Mouse (Mus musculus) MEL (cell line): ENCODE results near the gene Gm12695. TPM values are rescaled to one million over a fixed set of nuclear protein-coding genes. Genes with fewer than 3 reads are reported as not detected.

Experiments
- DNase-seq: peaks from one replicate; pipeline ENCODE4 v3.0.0; 2011; ENCODE audit warnings: low read depth, low spot score
- H3K27ac ChIP-seq: 2 replicates; pipeline ENCODE4 v1.5.1; 2012; ENCODE audit warnings: low read depth, mild to moderate bottlenecking, control low read depth, low read length, moderate library complexity; ENCODE audit not compliant: control insufficient read depth
- H3K27me3 ChIP-seq, 2 experiments: fragments of 150-350 bp in 1 of 2; sonication (generic) in 1 of 2; 2 replicates each; pipeline ENCODE4 v1.6.1; 2012; ENCODE audit warnings: low read length in 2 of 2, mild to moderate bottlenecking in 2 of 2, improper control_type of control experiment in 1 of 2, moderate library complexity in 1 of 2; ENCODE audit not compliant: insufficient read depth in 2 of 2, control insufficient read depth in 1 of 2
- H3K36me3 ChIP-seq, 2 experiments: 2 replicates each; pipeline ENCODE4 v1.6.1; 2012 to 2014; ENCODE audit warnings: low read length in 2 of 2, improper control_type of control experiment in 1 of 2, inconsistent platforms in 1 of 2, mild to moderate bottlenecking in 1 of 2; ENCODE audit not compliant: insufficient read depth in 2 of 2, control insufficient read depth in 1 of 2
- H3K4me1 ChIP-seq, 2 experiments: fragments of 150-350 bp in 1 of 2; sonication (generic) in 1 of 2; 2 replicates each; pipeline ENCODE4 v1.6.1; 2012; ENCODE audit warnings: low read length in 2 of 2, improper control_type of control experiment in 1 of 2, mild to moderate bottlenecking in 1 of 2; ENCODE audit not compliant: insufficient read depth in 2 of 2, control insufficient read depth in 1 of 2
- H3K4me3 ChIP-seq, 2 experiments: fragments of 150-350 bp in 1 of 2; sonication (generic) in 1 of 2; 2 replicates each; pipeline ENCODE4 v1.5.1; 2012; ENCODE audit warnings: low read depth in 2 of 2, low read length in 2 of 2, mild to moderate bottlenecking in 2 of 2, moderate library complexity in 2 of 2, control low read depth in 1 of 2, improper control_type of control experiment in 1 of 2; ENCODE audit not compliant: control insufficient read depth in 1 of 2, insufficient read depth in 1 of 2
- H3K79me2 ChIP-seq: 2 replicates; pipeline ENCODE4 v1.6.1; 2012; ENCODE audit warnings: mild to moderate bottlenecking, low read length, moderate library complexity; ENCODE audit not compliant: control insufficient read depth, poor library complexity, insufficient read depth
- H3K9ac ChIP-seq: 2 replicates; pipeline ENCODE4 v1.6.1; 2012; ENCODE audit warnings: low read depth, mild to moderate bottlenecking, control low read depth, low read length, moderate library complexity; ENCODE audit not compliant: control insufficient read depth, poor library complexity, severe bottlenecking
- H3K9me3 ChIP-seq: fragments of 150-350 bp; sonication (generic); replicated peaks from 2 replicates; pipeline ENCODE4 v1.6.1; 2012; ENCODE audit warnings: mild to moderate bottlenecking, low read length, improper control_type of control experiment, moderate library complexity; ENCODE audit not compliant: insufficient read depth
- BHLHE40 ChIP-seq: IDR thresholded peaks from 2 replicates; pipeline ENCODE4 v1.6.1; 2012; ENCODE audit warnings: low read depth, mild to moderate bottlenecking, inconsistent platforms, low read length, improper control_type of control experiment, borderline replicate concordance
- CHD1 ChIP-seq: IDR thresholded peaks from 2 replicates; pipeline ENCODE4 v1.6.1; 2012; ENCODE audit warnings: low read depth, mild to moderate bottlenecking, inconsistent platforms, low read length, improper control_type of control experiment
- CTCF ChIP-seq, 3 experiments: IDR thresholded peaks in 2 of 3; conservative IDR thresholded peaks in 1 of 3; 2 replicates each; pipeline ENCODE4 v1.5.1; 2011 to 2012; ENCODE audit warnings: low read length in 3 of 3, low read depth in 2 of 3, mild to moderate bottlenecking in 2 of 3, improper control_type of control experiment in 1 of 3, inconsistent platforms in 1 of 3, mixed read lengths in 1 of 3, moderate library complexity in 1 of 3; ENCODE audit not compliant: control insufficient read depth in 1 of 3, insufficient read depth in 1 of 3, poor library complexity in 1 of 3, severe bottlenecking in 1 of 3
- E2F4 ChIP-seq: IDR thresholded peaks from 2 replicates; pipeline ENCODE4 v1.6.1; 2011; ENCODE audit warnings: low read depth, low read length, improper control_type of control experiment, borderline replicate concordance
- ELF1 ChIP-seq: IDR thresholded peaks from 2 replicates; pipeline ENCODE4 v1.6.1; 2014; ENCODE audit warnings: low read depth, mild to moderate bottlenecking, inconsistent platforms, low read length, improper control_type of control experiment, moderate library complexity
- EP300 ChIP-seq, 2 experiments: IDR thresholded peaks; 2 replicates each; pipeline ENCODE4 v1.6.1; 2011; ENCODE audit warnings: improper control_type of control experiment in 2 of 2, low read length in 2 of 2, low read depth in 1 of 2, mild to moderate bottlenecking in 1 of 2
- GABPA ChIP-seq: IDR thresholded peaks from 2 replicates; pipeline ENCODE4 v1.6.1; 2012; ENCODE audit warnings: low read depth, mild to moderate bottlenecking, inconsistent platforms, low read length, improper control_type of control experiment, moderate library complexity
- JUND ChIP-seq: IDR thresholded peaks from 2 replicates; pipeline ENCODE4 v1.6.1; 2011; ENCODE audit warnings: low read depth, mild to moderate bottlenecking, improper control_type of control experiment, low read length
- MAX ChIP-seq: IDR thresholded peaks from 2 replicates; pipeline ENCODE4 v1.6.1; 2011; ENCODE audit warnings: low read length, improper control_type of control experiment
- MEF2A ChIP-seq: IDR thresholded peaks from 2 replicates; pipeline ENCODE4 v1.6.1; 2014; ENCODE audit warnings: low read depth, mild to moderate bottlenecking, inconsistent platforms, low read length, improper control_type of control experiment; ENCODE audit not compliant: poor library complexity, insufficient replicate concordance, severe bottlenecking; ENCODE audit errors: extremely low read depth
- NRF1 ChIP-seq: IDR thresholded peaks from 2 replicates; pipeline ENCODE4 v1.6.1; 2014; ENCODE audit warnings: low read depth, mild to moderate bottlenecking, inconsistent platforms, low read length, improper control_type of control experiment, moderate library complexity; ENCODE audit not compliant: poor library complexity, insufficient read depth, severe bottlenecking
- POLR2A ChIP-seq, 2 experiments: IDR thresholded peaks; 2 replicates each; pipeline ENCODE4 v1.6.1; 2011 to 2012; ENCODE audit warnings: low read length in 2 of 2, mild to moderate bottlenecking in 2 of 2, control low read depth in 1 of 2, improper control_type of control experiment in 1 of 2, low read depth in 1 of 2, moderate library complexity in 1 of 2; ENCODE audit not compliant: control insufficient read depth in 1 of 2, insufficient read depth in 1 of 2, poor library complexity in 1 of 2
- RAD21 ChIP-seq: IDR thresholded peaks from 2 replicates; pipeline ENCODE4 v1.6.1; 2011; ENCODE audit warnings: mild to moderate bottlenecking, low read depth, low read length, improper control_type of control experiment
- SMC3 ChIP-seq: IDR thresholded peaks from 2 replicates; pipeline ENCODE4 v1.6.1; 2011; ENCODE audit warnings: low read depth, low read length, improper control_type of control experiment
- TBP ChIP-seq: IDR thresholded peaks from 2 replicates; pipeline ENCODE4 v1.8.0; 2011; ENCODE audit warnings: low read depth, low read length, improper control_type of control experiment
- ZC3H11A ChIP-seq: IDR thresholded peaks from 2 replicates; pipeline ENCODE4 v1.6.1; 2012; ENCODE audit warnings: low read depth, mild to moderate bottlenecking, inconsistent platforms, low read length, improper control_type of control experiment
- ZMIZ1 ChIP-seq: IDR thresholded peaks from 2 replicates; pipeline ENCODE4 v1.6.1; 2012; ENCODE audit warnings: low read depth, mild to moderate bottlenecking, inconsistent platforms, low read length, improper control_type of control experiment, moderate library complexity
- polyA plus RNA-seq, 2 experiments: library from polyadenylated mRNA; stranded (reverse) in 1 of 2; unstranded in 1 of 2; fragments of >175 nt in 1 of 2; fragments of >200 nt in 1 of 2; gene quantifications; 2 replicates each; pipeline versions ENCODE4 v1.2.1 to v1.2.4; 2012; ENCODE audit warnings: low replicate concordance in 2 of 2, low read depth in 1 of 2; ENCODE audit not compliant: insufficient read length in 2 of 2, insufficient read depth in 1 of 2, missing spikeins in 1 of 2
- total RNA-seq: library from RNA; depleted of rRNA; stranded (reverse); fragments of 300-350 nt; gene quantifications from 2 replicates; pipeline ENCODE4 v1.2.3, GENCODE M21; 2012

Gene Gm12695
- total and polyA plus RNA-seq, 3 experiments: not detected

- Histone ChIP-seq H3K4me3 (no peak overlapping the region), H3K9ac (no peak overlapping the region), H3K36me3 (no peaks in the 10 kb centered on the region), H3K9me3 (no peaks in the 10 kb centered on the region), H3K4me1 (no peaks in the 10 kb centered on the region), H3K27ac (no peak overlapping the region), H3K79me2 (no peaks in the 10 kb centered on the region), H3K27me3 (no peaks in the 10 kb centered on the region)
- no peak for TF ChIP-seq NRF1
- TF ChIP-seq POLR2A (IDR thresholded peaks at IDR 0.05; ENCODE audit: control insufficient read depth in 1 of 2, insufficient read depth in 1 of 2, low read depth in 1 of 2, low read length in 2 of 2, poor library complexity in 1 of 2): no peak
- TF ChIP-seq ZMIZ1: no peak
- TF ChIP-seq MAX: no peak
- TF ChIP-seq CHD1: no peak
- TF ChIP-seq JUND: no peak
- no peak for TF ChIP-seq GABPA
- no peak for TF ChIP-seq TBP
- no peak for TF ChIP-seq ZC3H11A
- TF ChIP-seq MEF2A: no peak
- no peak for TF ChIP-seq E2F4
- TF ChIP-seq EP300 (IDR thresholded peaks at IDR 0.05; ENCODE audit: low read depth in 1 of 2, low read length in 2 of 2): no peak
- TF ChIP-seq ELF1: no peak
- no peak for TF ChIP-seq BHLHE40
- no peak for DNase-seq
Observed at GRCm38 (mm10) chr4:96687358-96687803, 97.6 kb downstream of the Gm12695 start.

- H3K27ac ChIP-seq: no peak overlapping the region
- no peaks in the 10 kb centered on the region for H3K4me1 ChIP-seq
- no peaks in the 10 kb centered on the region for H3K9me3 ChIP-seq
- TF ChIP-seq SMC3 (peak; percentile 18; the same call in 1 of the 2 replicates), CTCF (IDR thresholded peaks at IDR 0.05 in 2 of 3, conservative IDR thresholded peaks at IDR 0.05 in 1 of 3; ENCODE audit: control insufficient read depth in 1 of 3, insufficient read depth in 1 of 3, low read depth in 2 of 3, low read length in 3 of 3, poor library complexity in 1 of 3, severe bottlenecking in 1 of 3) (peak in 2 of 3 experiments; percentile 18 to 25; a peak in 2 of 6 replicates), RAD21 (peak; percentile 28), ZC3H11A (no peak)
- DNase-seq: peak; percentile 3
- no peaks in the 10 kb centered on the region for H3K79me2 ChIP-seq
- H3K4me3 ChIP-seq: no peak overlapping the region
- no peaks in the 10 kb centered on the region for H3K36me3 ChIP-seq
- no peak overlapping the region for H3K9ac ChIP-seq
- no peaks in the 10 kb centered on the region for H3K27me3 ChIP-seq
Observed at GRCm38 (mm10) chr4:96683474-96683873, 101.5 kb downstream of the Gm12695 start.
